Mouse (Mus musculus): ENCODE results near the gene Tes3-ps. TPM values are rescaled to one million over a fixed set of nuclear protein-coding genes. Genes with fewer than 3 reads are reported as not detected.

Gene Tes3-ps
- polyA plus RNA-seq, 1 experiment from 2014 or later: 1.7 TPM

GRCm38 (mm10) chr13:49479399-49479798, 13.7 kb upstream of the Tes3-ps start:
- Histone ChIP-seq H3K9ac (ENCODE audit: low read depth, low read length) (no peak overlapping the region), H3K9me3 (ENCODE audit: control insufficient read depth, low read length) (no peaks in the 10 kb centered on the region), H3K4me3 (ENCODE audit: low read depth, low read length) (no peak overlapping the region), H3K27ac (ENCODE audit: low read depth, low read length) (no peak overlapping the region), H3K4me2 (no peak overlapping the region), H3K27me3 (replicated peaks; ENCODE audit: control insufficient read depth, insufficient read depth, low read length) (no peaks in the 10 kb centered on the region), H3K4me1 (replicated peaks; ENCODE audit: control insufficient read depth, insufficient read depth, low read length) (no peaks in the 10 kb centered on the region), H3K36me3 (ENCODE audit: control insufficient read depth, insufficient read depth, low read length) (no peaks in the 10 kb centered on the region)
- DNase-seq (ENCODE audit: low spot score): no peak
- WGBS: 83% methylated on average over 4 of the region's 4 CpGs
- no peak for ATAC-seq (replicated peaks; ENCODE audit: low FRiP score)

DNA sequence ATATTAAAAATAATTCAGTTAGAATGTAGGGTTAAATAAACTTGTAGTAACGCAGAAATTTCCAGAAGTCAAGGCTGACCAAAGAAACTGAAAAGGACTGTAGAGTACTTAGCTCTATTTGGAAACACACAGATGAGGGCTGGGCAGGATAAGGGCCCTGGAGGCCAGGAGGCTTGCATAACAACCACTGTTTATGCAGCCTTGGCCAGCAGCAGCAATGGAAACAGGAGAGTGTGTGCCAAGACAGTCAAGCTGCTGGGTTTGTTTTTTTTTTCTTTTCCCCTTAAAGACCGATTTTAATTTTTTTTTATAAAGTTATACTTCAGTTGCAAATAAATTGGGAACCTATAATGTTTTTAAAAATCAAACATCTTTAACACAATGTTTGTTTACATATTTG, 13.1 kb upstream of the Tes3-ps start:
- ATAC-seq (replicated peaks; ENCODE audit: low FRiP score): no peak

GRCm38 (mm10) chr13:49480551-49480950, 12.6 kb upstream of the Tes3-ps start:
- no peak overlapping the region for H3K27ac ChIP-seq (ENCODE audit: low read depth, low read length)
- no peaks in the 10 kb centered on the region for H3K36me3 ChIP-seq (ENCODE audit: control insufficient read depth, insufficient read depth, low read length)
- DNase-seq (ENCODE audit: low spot score) (no peak), ATAC-seq (replicated peaks; ENCODE audit: low FRiP score) (no peak)
- 77% methylated on average over 5 of the region's 5 CpGs for WGBS
- no peak overlapping the region for H3K4me2 ChIP-seq
- no peaks in the 10 kb centered on the region for H3K9me3 ChIP-seq (ENCODE audit: control insufficient read depth, low read length)
- no peaks in the 10 kb centered on the region for H3K4me1 ChIP-seq (replicated peaks; ENCODE audit: control insufficient read depth, insufficient read depth, low read length)
- H3K4me3 ChIP-seq (ENCODE audit: low read depth, low read length): no peak overlapping the region
- H3K9ac ChIP-seq (ENCODE audit: low read depth, low read length): no peak overlapping the region
- H3K27me3 ChIP-seq (replicated peaks; ENCODE audit: control insufficient read depth, insufficient read depth, low read length): no peaks in the 10 kb centered on the region

More for the DNA sequence above, 13.1 kb upstream of the Tes3-ps start:
- no peaks in the 10 kb centered on the region for H3K27me3 ChIP-seq (replicated peaks; ENCODE audit: control insufficient read depth, insufficient read depth, low read length)
- H3K4me2 ChIP-seq: no peak overlapping the region
- H3K9ac ChIP-seq (ENCODE audit: low read depth, low read length): no peak overlapping the region
- 87% methylated on average over 2 of the region's 2 CpGs for WGBS
- H3K4me3 ChIP-seq (ENCODE audit: low read depth, low read length): no peak overlapping the region
- H3K36me3 ChIP-seq (ENCODE audit: control insufficient read depth, insufficient read depth, low read length): no peaks in the 10 kb centered on the region
- no peak for DNase-seq (ENCODE audit: low spot score)
- no peaks in the 10 kb centered on the region for H3K9me3 ChIP-seq (ENCODE audit: control insufficient read depth, low read length)
- no peaks in the 10 kb centered on the region for H3K4me1 ChIP-seq (replicated peaks; ENCODE audit: control insufficient read depth, insufficient read depth, low read length)
- H3K27ac ChIP-seq (ENCODE audit: low read depth, low read length): no peak overlapping the region

DNA sequence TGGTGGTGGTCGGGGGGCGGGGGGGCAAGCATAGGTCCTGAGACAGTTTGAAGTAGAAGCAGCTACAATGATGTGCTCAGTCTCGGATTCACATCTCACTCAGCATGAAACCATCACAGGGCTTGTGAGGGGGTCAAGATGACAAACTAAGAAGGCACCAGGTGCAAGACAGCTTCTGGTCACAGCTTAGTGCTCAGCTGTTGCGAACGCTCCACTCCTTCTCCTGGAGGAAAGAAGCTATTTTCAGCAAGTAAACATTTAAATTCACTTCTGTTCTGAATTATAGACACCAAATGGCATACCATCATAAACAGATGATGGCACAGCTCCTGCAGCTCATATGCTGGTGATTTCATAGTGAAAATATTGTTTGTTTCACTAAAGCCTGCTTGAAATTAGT, 7.7 kb upstream of the Tes3-ps start:
- no peak overlapping the region for H3K9ac ChIP-seq (ENCODE audit: low read depth, low read length)
- WGBS: 89% methylated on average over 5 of the region's 5 CpGs
- no peaks in the 10 kb centered on the region for H3K36me3 ChIP-seq (ENCODE audit: control insufficient read depth, insufficient read depth, low read length)
- DNase-seq (ENCODE audit: low spot score): no peak
- no peak overlapping the region for H3K4me2 ChIP-seq
- no peak overlapping the region for H3K27ac ChIP-seq (ENCODE audit: low read depth, low read length)
- no peak for ATAC-seq (replicated peaks; ENCODE audit: low FRiP score)
- H3K27me3 ChIP-seq (replicated peaks; ENCODE audit: control insufficient read depth, insufficient read depth, low read length): no peaks in the 10 kb centered on the region
- no peak overlapping the region for H3K4me3 ChIP-seq (ENCODE audit: low read depth, low read length)
- H3K9me3 ChIP-seq (ENCODE audit: control insufficient read depth, low read length): no peaks in the 10 kb centered on the region
- H3K4me1 ChIP-seq (replicated peaks; ENCODE audit: control insufficient read depth, insufficient read depth, low read length): no peaks in the 10 kb centered on the region

DNA sequence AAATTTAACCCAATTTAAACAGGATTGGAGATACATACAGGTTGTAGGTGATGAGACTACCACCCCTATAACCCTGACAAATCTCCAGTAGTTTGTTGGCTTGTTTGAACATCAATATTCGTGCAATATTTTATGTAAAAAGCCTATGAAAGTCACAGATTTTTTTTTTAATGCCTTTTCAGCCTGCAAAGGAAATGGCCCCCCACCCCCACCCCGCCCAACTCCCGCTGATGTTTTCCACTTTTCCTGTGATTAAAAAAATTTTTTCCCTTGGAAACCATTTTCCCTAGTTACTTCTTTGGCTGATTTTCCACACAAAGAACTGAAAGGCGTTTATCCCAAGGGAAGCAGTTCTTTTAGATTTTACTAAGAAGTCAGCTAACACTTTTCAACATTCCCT, 11.4 kb downstream of the Tes3-ps start, which contains the start of gene Ecm2:
TSS of gene Ecm2 (plus strand) at position 301 of the 400 bp plus-strand sequence.
- no peak within 1 kb of the TSS for H3K4me2 ChIP-seq

DNA sequence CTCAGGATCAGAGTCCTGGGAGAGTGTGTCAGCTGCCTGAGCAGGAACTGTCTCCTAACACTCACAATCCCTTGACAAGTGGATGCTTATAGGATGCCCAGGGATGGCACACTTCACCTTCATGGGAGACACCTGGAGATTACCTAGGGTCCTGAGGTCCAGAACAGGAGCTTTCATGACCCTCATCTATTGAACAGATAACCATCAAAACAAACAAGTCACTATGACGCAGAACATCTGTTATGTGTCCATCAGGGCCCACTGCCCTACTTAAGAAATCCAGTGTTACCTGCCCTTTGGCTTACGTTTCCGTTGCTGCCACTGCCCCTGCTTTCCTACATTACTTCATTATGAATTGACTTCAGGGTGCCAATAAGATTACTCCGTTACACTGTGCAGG, 12.7 kb downstream of the Tes3-ps start:
- Histone ChIP-seq H3K9ac (ENCODE audit: low read depth, low read length) (no peak overlapping the region), H3K27ac (ENCODE audit: low read depth, low read length) (no peak overlapping the region), H3K36me3 (ENCODE audit: control insufficient read depth, insufficient read depth, low read length) (no peaks in the 10 kb centered on the region), H3K4me1 (replicated peaks; ENCODE audit: control insufficient read depth, insufficient read depth, low read length) (no peaks in the 10 kb centered on the region), H3K4me2 (no peak overlapping the region), H3K4me3 (ENCODE audit: low read depth, low read length) (no peak overlapping the region), H3K9me3 (ENCODE audit: control insufficient read depth, low read length) (no peaks in the 10 kb centered on the region), H3K27me3 (replicated peaks; ENCODE audit: control insufficient read depth, insufficient read depth, low read length) (no peaks in the 10 kb centered on the region)
- DNase-seq (ENCODE audit: low spot score) (no peak), ATAC-seq (replicated peaks; ENCODE audit: low FRiP score) (no peak)
- 87% methylated on average over 4 of the region's 4 CpGs for WGBS

More for the DNA sequence above, 11.4 kb downstream of the Tes3-ps start, which contains the start of gene Ecm2:
- Histone ChIP-seq H3K4me3 (ENCODE audit: low read depth, low read length) (no peak within 1 kb of the TSS), H3K9me3 (ENCODE audit: control insufficient read depth, low read length) (no peaks in the 10 kb centered on the region), H3K27ac (ENCODE audit: low read depth, low read length) (no peak within 1 kb of the TSS), H3K4me1 (replicated peaks; ENCODE audit: control insufficient read depth, insufficient read depth, low read length) (no peaks in the 10 kb centered on the region), H3K9ac (ENCODE audit: low read depth, low read length) (no peak within 1 kb of the TSS), H3K36me3 (ENCODE audit: control insufficient read depth, insufficient read depth, low read length) (no peaks in the 10 kb centered on the region), H3K27me3 (replicated peaks; ENCODE audit: control insufficient read depth, insufficient read depth, low read length) (no peaks in the 10 kb centered on the region)
- DNase-seq (ENCODE audit: low spot score): no peak
- 77% methylated on average over 4 of the region's 4 CpGs for WGBS
- no peak for ATAC-seq (replicated peaks; ENCODE audit: low FRiP score)

DNA sequence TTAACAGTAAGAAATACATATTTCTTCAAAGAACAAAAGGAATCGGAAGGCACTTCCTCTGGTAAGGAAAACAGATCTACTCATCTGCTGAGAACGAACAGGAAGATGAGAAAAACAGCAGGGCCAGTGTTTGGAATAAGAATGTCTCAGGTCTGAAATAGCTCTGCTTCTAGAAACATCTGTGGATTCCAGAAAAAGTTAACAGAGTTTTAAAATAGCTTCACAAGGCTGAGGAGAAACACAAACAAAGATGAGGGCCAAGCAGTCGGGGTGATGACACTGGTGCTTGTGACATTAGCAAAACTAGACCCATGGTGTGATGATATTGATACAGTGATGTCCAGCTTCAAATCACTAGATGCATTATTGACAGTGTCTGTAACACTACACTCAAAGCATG, 14.1 kb downstream of the Tes3-ps start:
- Histone ChIP-seq H3K4me2 (no peak overlapping the region), H3K4me3 (ENCODE audit: low read depth, low read length) (no peak overlapping the region), H3K27me3 (replicated peaks; ENCODE audit: control insufficient read depth, insufficient read depth, low read length) (no peaks in the 10 kb centered on the region), H3K36me3 (ENCODE audit: control insufficient read depth, insufficient read depth, low read length) (no peaks in the 10 kb centered on the region), H3K9ac (ENCODE audit: low read depth, low read length) (no peak overlapping the region), H3K4me1 (replicated peaks; ENCODE audit: control insufficient read depth, insufficient read depth, low read length) (no peaks in the 10 kb centered on the region), H3K27ac (ENCODE audit: low read depth, low read length) (no peak overlapping the region), H3K9me3 (ENCODE audit: control insufficient read depth, low read length) (no peaks in the 10 kb centered on the region)
- WGBS: 85% methylated on average over 3 of the region's 3 CpGs
- no peak for DNase-seq (ENCODE audit: low spot score)
- no peak for ATAC-seq (replicated peaks; ENCODE audit: low FRiP score)

- no peak for ATAC-seq (replicated peaks; ENCODE audit: low FRiP score)
- Histone ChIP-seq H3K4me3 (ENCODE audit: low read depth, low read length) (no peak overlapping the region), H3K9ac (ENCODE audit: low read depth, low read length) (no peak overlapping the region), H3K4me2 (no peak overlapping the region), H3K4me1 (replicated peaks; ENCODE audit: control insufficient read depth, insufficient read depth, low read length) (no peaks in the 10 kb centered on the region), H3K27me3 (replicated peaks; ENCODE audit: control insufficient read depth, insufficient read depth, low read length) (no peaks in the 10 kb centered on the region), H3K9me3 (ENCODE audit: control insufficient read depth, low read length) (no peaks in the 10 kb centered on the region), H3K36me3 (ENCODE audit: control insufficient read depth, insufficient read depth, low read length) (no peaks in the 10 kb centered on the region), H3K27ac (ENCODE audit: low read depth, low read length) (no peak overlapping the region)
- DNase-seq (ENCODE audit: low spot score): no peak
- WGBS: 41% methylated on average over 2 of the region's 2 CpGs
Measured at GRCm38 (mm10) chr13:49518761-49519160, 25.6 kb downstream of the Tes3-ps start.

GRCm38 (mm10) chr13:49526235-49526634, 33.1 kb downstream of the Tes3-ps start:
- H3K4me1 ChIP-seq (replicated peaks; ENCODE audit: control insufficient read depth, insufficient read depth, low read length): no peaks in the 10 kb centered on the region
- H3K4me2 ChIP-seq: no peak overlapping the region
- no peaks in the 10 kb centered on the region for H3K36me3 ChIP-seq (ENCODE audit: control insufficient read depth, insufficient read depth, low read length)
- no peak overlapping the region for H3K9ac ChIP-seq (ENCODE audit: low read depth, low read length)
- no peak overlapping the region for H3K27ac ChIP-seq (ENCODE audit: low read depth, low read length)
- DNase-seq (ENCODE audit: low spot score) (no peak), ATAC-seq (replicated peaks; ENCODE audit: low FRiP score) (no peak)
- 83% methylated on average over 2 of the region's 2 CpGs for WGBS
- H3K4me3 ChIP-seq (ENCODE audit: low read depth, low read length): no peak overlapping the region
- H3K9me3 ChIP-seq (ENCODE audit: control insufficient read depth, low read length): no peaks in the 10 kb centered on the region
- H3K27me3 ChIP-seq (replicated peaks; ENCODE audit: control insufficient read depth, insufficient read depth, low read length): no peaks in the 10 kb centered on the region
